Mouse (Mus musculus) limb, embryonic 13.5 days (tissue): ENCODE measurements around the gene Tnfaip8l2. TPM values are rescaled to one million over a fixed set of nuclear protein-coding genes. Genes with fewer than 3 reads are reported as not detected.

Experiments
- ATAC-seq: fragments of 200-750 bp; cut with Nextera tagmentation; 2 replicates; pipeline ENCODE4 v1.8.0; 2017; ENCODE audit warnings: low read depth, moderate number of reproducible peaks, moderate TSS enrichment; ENCODE audit not compliant: low FRiP score
- H3K27ac ChIP-seq: fragments of 300-500 bp; sonication (generic); 2 replicates; pipeline ENCODE4 v1.5.1; 2015; ENCODE audit warnings: inconsistent platforms, mild to moderate bottlenecking, moderate library complexity
- H3K27me3 ChIP-seq: fragments of 300-500 bp; sonication (generic); 2 replicates; pipeline ENCODE4 v1.6.1; 2015; ENCODE audit warnings: mild to moderate bottlenecking, inconsistent platforms
- H3K36me3 ChIP-seq: fragments of 300-500 bp; sonication (generic); 2 replicates; pipeline ENCODE4 v1.6.1; 2015; ENCODE audit warnings: inconsistent platforms, mild to moderate bottlenecking, moderate library complexity
- H3K4me1 ChIP-seq: fragments of 300-500 bp; sonication (generic); 2 replicates; pipeline ENCODE4 v1.6.1; 2015; ENCODE audit warnings: inconsistent platforms
- H3K4me2 ChIP-seq: fragments of 300-500 bp; sonication (generic); replicated peaks from 2 replicates; pipeline ENCODE4 v1.6.1; 2015; ENCODE audit warnings: inconsistent platforms, mild to moderate bottlenecking, moderate library complexity
- H3K4me3 ChIP-seq: fragments of 300-500 bp; sonication (generic); 2 replicates; pipeline ENCODE4 v1.5.1; 2015; ENCODE audit warnings: moderate library complexity, mild to moderate bottlenecking, inconsistent platforms
- H3K9ac ChIP-seq: fragments of 300-500 bp; sonication (generic); 2 replicates; pipeline ENCODE4 v1.6.1; 2015; ENCODE audit warnings: mild to moderate bottlenecking, inconsistent platforms
- H3K9me3 ChIP-seq: fragments of 300-500 bp; sonication (generic); 2 replicates; pipeline ENCODE4 v1.6.1; 2016; ENCODE audit warnings: inconsistent platforms
- WGBS: fragments of 180-500 bp; shearing (Covaris S2); methylation state at CpG from one replicate; pipeline ENCODE4 v1.1.7; 2015; 5-methylcytosine and 5-hydroxymethylcytosine counted together
- polyA plus RNA-seq: library from polyadenylated mRNA; unstranded; fragments of >200 nt; fragmentation: Nextera tagmentation; extraction: Ambion mirVana; gene quantifications from 2 replicates; pipeline ENCODE4 v1.2.1, GENCODE M21; 2015

The Tnfaip8l2 gene
- 2.6 and 3.1 TPM in 2 replicates for polyA plus RNA-seq

DNA sequence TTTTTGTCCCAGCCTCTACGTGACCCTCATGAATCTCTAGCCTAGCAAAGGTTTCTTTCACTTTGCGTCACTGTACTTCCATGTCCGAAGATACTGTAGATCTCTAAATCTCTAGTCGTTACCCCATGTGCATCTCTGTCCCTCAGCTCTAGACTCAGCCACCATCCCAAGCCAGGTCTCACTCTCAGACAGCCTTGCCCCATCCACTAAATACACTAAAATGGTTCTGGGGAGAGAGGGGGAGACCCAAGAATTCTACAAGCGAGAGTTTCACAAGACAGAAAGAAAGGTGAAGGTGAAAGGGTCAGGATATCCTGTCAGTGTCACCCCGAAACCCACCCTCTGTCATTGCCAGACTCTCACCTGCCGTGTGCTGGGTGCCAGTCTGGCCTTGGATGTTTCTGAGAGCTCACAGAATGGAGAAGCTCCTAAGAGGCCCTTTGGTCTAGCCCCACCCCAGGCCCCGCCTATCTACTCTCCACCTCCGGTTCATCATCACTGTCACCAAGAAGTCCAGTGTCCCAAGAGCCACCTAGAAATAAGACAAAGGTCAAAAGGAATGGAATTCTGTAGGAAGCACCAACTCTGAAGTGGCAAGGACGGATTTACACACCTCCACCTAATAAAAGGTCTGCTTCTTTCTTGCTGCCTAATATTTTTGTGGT is at the start of gene Tnfaip8l2:
Tnfaip8l2 (minus strand) TSS at position 409 of the 665 bp plus-strand sequence.
- Histone ChIP-seq H3K4me3 (no peak within 1 kb of the TSS), H3K4me1 (no peaks in the 10 kb centered on the region), H3K27ac (no peak within 1 kb of the TSS), H3K27me3 (no peaks in the 10 kb centered on the region), H3K36me3 (peaks cover 31% of the 10 kb centered on the region), H3K4me2 (no peak within 1 kb of the TSS), H3K9me3 (no peaks in the 10 kb centered on the region), H3K9ac (no peak within 1 kb of the TSS)
- no peak for ATAC-seq
- WGBS: 85% methylated on average over 10 of the region's 10 CpGs

- ATAC-seq: no peak
- Histone ChIP-seq H3K27ac (no peak overlapping the region), H3K4me2 (no peak overlapping the region), H3K27me3 (no peaks in the 10 kb centered on the region), H3K4me1 (no peaks in the 10 kb centered on the region), H3K36me3 (peaks cover 85% of the 10 kb centered on the region), H3K9me3 (no peaks in the 10 kb centered on the region), H3K4me3 (no peak overlapping the region), H3K9ac (no peak overlapping the region)
- WGBS: 86% methylated on average over 6 of the region's 6 CpGs
Measured at GRCm38 (mm10) chr3:95186888-95187287, 44.7 kb upstream of the Tnfaip8l2 start.

DNA sequence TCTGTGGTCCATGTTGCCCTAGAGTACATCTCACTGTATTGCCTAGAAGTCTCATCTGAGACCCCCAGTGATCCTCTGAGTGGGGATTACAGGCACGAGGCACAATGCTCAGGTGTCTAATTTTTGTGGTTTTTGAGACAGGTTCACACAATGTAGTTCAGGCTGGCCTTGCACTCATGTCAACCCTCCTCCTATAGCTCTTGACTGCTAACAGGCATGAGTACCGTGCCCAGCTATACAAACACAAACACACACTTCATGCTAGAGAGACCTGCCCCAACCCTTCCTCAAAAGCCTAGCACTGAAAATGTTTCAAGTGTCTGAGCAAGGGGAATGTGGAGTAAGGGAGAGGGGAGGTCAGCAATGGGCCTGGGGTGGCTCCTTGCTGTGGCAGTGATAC is 43.9 kb upstream of the Tnfaip8l2 start:
- H3K9ac ChIP-seq: no peak overlapping the region
- no peak overlapping the region for H3K27ac ChIP-seq
- no peak overlapping the region for H3K4me2 ChIP-seq
- H3K4me3 ChIP-seq: no peak overlapping the region
- H3K36me3 ChIP-seq: peaks cover 83% of the 10 kb centered on the region
- H3K4me1 ChIP-seq: no peaks in the 10 kb centered on the region
- ATAC-seq: no peak
- no peaks in the 10 kb centered on the region for H3K27me3 ChIP-seq
- no peaks in the 10 kb centered on the region for H3K9me3 ChIP-seq
- 96% methylated on average over 2 of the region's 2 CpGs for WGBS

DNA sequence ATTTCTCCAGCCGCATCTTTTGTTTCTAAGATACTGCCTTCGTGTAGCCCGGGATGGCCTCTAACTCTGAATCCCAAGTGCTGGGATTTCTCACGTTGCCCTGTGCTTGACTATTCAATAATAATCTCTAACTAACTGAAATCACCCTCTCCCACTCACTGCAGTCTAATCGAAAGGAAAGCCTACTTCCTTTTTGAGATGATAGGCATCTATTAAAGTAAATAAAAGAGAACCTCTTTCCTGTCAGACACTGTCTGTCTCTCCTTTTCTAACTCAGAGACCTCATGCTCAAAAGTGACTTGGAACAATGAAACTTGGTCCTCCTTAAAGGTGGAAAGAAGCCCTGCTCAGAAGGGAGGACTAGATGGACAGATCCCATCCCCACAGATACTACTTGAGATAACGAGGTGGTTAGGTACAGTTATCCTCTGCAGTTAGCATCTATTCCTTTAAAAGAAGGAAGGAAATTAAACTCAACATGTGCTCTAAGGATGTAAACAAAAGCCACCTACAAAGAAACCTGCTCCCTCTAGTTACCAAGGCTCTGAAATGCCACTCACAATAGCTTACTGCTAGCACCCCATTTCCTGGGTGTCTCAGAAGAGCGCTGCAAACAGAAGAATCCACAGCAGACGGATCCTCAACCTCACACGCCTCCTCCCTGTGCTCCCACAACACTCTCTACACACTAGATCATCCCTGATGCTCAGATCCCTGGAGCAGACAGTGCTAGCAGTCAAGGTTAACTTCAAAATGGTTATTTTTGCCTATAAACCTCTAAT is 42.8 kb upstream of the Tnfaip8l2 start:
- Histone ChIP-seq H3K9me3 (no peaks in the 10 kb centered on the region), H3K4me1 (no peaks in the 10 kb centered on the region), H3K27ac (no peak overlapping the region), H3K9ac (no peak overlapping the region), H3K4me3 (no peak overlapping the region), H3K27me3 (no peaks in the 10 kb centered on the region), H3K36me3 (peaks cover 77% of the 10 kb centered on the region), H3K4me2 (no peak overlapping the region)
- ATAC-seq: no peak
- 90% methylated on average over 9 of the region's 9 CpGs for WGBS

DNA sequence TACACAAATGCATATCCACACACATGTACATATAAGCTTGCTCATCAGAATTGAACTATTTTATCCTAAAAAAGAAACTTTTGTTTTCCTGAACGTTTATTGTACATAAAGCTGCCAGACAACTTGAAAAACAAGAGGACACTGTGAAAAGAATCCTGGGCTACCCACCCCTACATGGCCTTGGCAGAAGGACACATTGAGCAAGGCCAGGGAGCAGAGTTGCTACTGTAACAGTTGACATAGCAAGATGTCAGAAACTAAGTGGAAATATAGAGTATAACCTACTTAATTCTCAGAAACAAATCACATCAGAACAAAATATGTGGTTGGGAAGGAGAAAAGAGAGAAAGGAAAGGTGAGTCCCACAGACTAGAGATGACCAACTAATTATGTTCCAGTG is 39.7 kb upstream of the Tnfaip8l2 start:
- WGBS: 74% methylated on average over 1 of the region's 1 CpGs
- Histone ChIP-seq H3K9me3 (no peaks in the 10 kb centered on the region), H3K9ac (no peak overlapping the region), H3K27me3 (no peaks in the 10 kb centered on the region), H3K4me2 (no peak overlapping the region), H3K27ac (no peak overlapping the region), H3K36me3 (peaks cover 46% of the 10 kb centered on the region), H3K4me1 (no peaks in the 10 kb centered on the region), H3K4me3 (no peak overlapping the region)
- no peak for ATAC-seq

DNA sequence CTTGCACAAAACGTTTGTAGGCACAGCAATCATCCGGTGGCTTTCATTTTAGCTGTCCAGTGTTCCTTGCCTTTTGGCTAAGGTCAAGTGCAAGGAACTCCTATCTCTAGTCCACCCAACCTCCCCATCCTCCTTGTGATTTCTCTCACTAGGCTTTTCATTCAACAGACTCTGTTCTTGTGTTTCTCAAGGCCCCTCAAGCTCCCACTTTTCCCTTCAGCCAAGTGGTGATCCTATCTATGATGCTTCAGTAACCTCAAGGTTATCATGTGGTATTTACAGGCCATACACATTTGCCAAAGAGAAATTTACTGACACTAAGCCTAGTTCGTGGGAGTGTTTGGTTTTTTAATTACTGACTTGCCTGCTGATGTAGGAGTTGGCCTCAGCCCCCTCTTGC is 37.7 kb upstream of the Tnfaip8l2 start:
- H3K4me3 ChIP-seq: no peak overlapping the region

DNA sequence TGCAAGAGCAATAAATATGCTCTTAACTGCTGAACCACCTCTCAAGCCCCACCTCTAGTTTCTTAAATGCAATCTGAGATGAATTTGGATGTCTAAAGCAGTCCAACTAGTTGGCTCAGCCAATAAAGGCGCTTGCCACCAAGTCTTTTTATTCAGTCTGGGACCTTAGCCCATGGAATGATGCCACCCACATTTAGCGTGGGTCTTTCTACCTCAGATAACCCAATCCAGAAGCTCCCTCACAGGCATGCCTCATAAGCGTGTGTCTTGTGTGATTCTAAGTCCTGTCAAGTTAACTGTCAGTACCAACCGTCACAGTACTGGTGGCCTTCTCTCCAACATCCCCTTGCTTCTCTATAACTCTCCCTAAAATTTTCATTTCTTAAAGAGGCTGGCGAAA is 36.8 kb upstream of the Tnfaip8l2 start:
- ATAC-seq: no peak
- H3K27me3 ChIP-seq: peaks cover 3% of the 10 kb centered on the region; the same call in 1 of the 2 replicates
- H3K4me1 ChIP-seq: peaks cover 2% of the 10 kb centered on the region; the same call in 1 of the 2 replicates
- no peak overlapping the region for H3K27ac ChIP-seq
- 82% methylated on average over 5 of the region's 5 CpGs for WGBS
- no peaks in the 10 kb centered on the region for H3K9me3 ChIP-seq
- H3K36me3 ChIP-seq: peaks cover 18% of the 10 kb centered on the region
- no peak overlapping the region for H3K4me3 ChIP-seq
- H3K9ac ChIP-seq: no peak overlapping the region
- no peak overlapping the region for H3K4me2 ChIP-seq

More for the DNA sequence above, 37.7 kb upstream of the Tnfaip8l2 start:
- Histone ChIP-seq H3K4me2 (no peak overlapping the region), H3K4me1 (no peaks in the 10 kb centered on the region), H3K9ac (no peak overlapping the region), H3K36me3 (peaks cover 28% of the 10 kb centered on the region), H3K27me3 (no peaks in the 10 kb centered on the region), H3K9me3 (no peaks in the 10 kb centered on the region), H3K27ac (no peak overlapping the region)
- no peak for ATAC-seq
- WGBS: 70% methylated on average over 3 of the region's 3 CpGs

GRCm38 (mm10) chr3:95177583-95177982 is 35.4 kb upstream of the Tnfaip8l2 start:
- no peak overlapping the region for H3K27ac ChIP-seq
- peak overlapping the region; percentile 39; the same call in 1 of the 2 replicates for H3K9ac ChIP-seq
- no peak overlapping the region for H3K4me3 ChIP-seq
- ATAC-seq: no peak
- H3K9me3 ChIP-seq: no peaks in the 10 kb centered on the region
- no peak overlapping the region for H3K4me2 ChIP-seq
- H3K27me3 ChIP-seq: peaks cover 16% of the 10 kb centered on the region
- peaks cover 18% of the 10 kb centered on the region for H3K36me3 ChIP-seq
- 60% methylated on average over 6 of the region's 6 CpGs for WGBS
- H3K4me1 ChIP-seq: peaks cover 15% of the 10 kb centered on the region

DNA sequence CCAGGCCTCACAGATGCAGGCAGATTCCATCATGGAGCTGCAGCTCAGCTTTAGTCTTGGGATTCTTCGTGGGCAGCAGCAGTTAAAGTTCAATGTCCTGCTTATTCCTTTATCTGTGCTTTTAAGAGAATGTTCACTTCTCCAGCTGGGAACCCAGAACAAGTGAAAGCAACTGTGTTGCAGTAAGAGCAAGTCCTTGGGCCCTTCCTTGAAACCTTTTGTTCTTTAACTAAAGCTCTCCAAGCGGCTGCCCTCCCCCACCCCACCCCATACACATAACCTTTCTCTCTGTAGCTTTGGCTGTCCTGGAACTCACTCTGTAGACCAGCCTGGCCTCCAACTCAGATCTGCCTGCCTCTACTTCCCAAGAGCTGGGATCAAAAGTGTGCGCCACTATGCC is 34.3 kb upstream of the Tnfaip8l2 start:
- Histone ChIP-seq H3K4me3 (no peak overlapping the region), H3K4me1 (peaks cover 21% of the 10 kb centered on the region), H3K9me3 (no peaks in the 10 kb centered on the region), H3K36me3 (peaks cover 24% of the 10 kb centered on the region), H3K27me3 (peaks cover 27% of the 10 kb centered on the region), H3K4me2 (no peak overlapping the region), H3K9ac (no peak overlapping the region), H3K27ac (no peak overlapping the region)
- 75% methylated on average over 3 of the region's 3 CpGs for WGBS
- no peak for ATAC-seq

DNA sequence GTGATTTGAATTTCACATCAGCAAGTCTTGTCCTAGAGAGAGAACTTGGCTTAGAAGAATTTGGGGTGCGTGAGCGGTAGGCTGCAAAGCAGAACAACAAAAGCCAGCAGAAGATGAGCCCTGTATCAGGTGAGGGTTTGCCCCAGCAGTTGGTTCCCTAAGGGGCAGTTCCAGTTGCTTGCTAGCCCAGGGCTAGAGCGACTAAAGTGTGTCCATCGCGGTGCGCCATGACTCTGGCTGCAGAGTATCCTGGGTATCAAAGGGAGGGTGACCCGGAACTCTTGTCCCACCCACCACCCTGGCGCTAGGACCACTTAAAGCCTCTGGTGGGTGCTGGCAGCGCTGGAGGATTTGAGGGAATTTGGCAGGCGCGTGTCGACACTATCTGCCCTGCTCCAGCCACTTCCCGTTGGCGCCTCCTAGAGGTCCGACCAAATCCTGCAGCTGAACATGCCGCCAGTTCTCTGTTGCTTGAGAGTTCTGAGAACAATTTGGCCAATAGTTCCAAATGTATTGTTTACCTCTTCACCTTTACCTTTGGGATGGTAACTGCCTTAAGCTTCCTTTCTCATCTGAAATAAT is 31.9 kb upstream of the Tnfaip8l2 start:
- no peak overlapping the region for H3K9ac ChIP-seq
- WGBS: 7% methylated on average over 16 of the region's 16 CpGs
- ATAC-seq: peak; percentile 55

DNA sequence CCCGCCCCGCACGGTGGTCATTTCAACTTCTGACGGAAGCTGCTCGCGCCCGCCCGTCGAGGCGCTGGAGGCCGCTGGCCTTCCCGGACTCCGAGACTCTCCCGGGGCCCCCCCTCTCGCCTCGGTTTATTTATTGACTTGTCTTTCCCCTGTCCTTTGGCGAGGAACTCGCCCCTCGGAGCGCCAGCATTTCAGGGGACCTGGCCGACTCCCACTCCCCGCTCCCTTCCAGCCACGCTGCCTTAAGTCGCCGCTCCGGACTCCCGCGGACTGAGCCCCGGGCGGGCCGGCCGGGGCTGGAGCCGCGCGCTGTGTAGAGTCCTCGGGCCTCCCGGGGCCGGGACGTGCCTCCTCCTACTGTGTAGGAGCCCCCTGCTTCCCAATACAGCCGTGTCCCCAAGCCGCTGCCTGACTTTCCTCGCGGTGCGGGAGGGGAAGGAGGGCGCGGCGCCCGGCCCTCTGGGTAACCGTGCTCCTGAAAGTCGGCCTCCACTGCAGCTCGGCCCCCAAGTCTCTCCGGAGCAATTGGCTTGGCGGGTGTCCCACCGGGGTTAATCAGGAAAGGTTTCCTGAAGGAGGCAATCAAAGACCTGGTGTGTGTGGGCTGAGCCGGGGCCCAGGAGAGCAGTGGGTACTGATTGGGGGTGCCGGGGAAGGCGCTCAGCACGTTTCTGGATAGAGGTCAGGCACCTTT is 31.2 kb upstream of the Tnfaip8l2 start:
- H3K9ac ChIP-seq: peak overlapping the region; percentile 61
- H3K27me3 ChIP-seq: peaks cover 53% of the 10 kb centered on the region
- no peaks in the 10 kb centered on the region for H3K9me3 ChIP-seq
- WGBS: 10% methylated on average over 57 of the region's 58 CpGs
- no peak for ATAC-seq
- peak overlapping the region; percentile 55 for H3K4me2 ChIP-seq
- H3K4me1 ChIP-seq: peaks cover 21% of the 10 kb centered on the region
- peaks cover 55% of the 10 kb centered on the region for H3K36me3 ChIP-seq
- peak overlapping the region; percentile 33 for H3K4me3 ChIP-seq
- H3K27ac ChIP-seq: no peak overlapping the region

More for the DNA sequence above, 31.9 kb upstream of the Tnfaip8l2 start:
- Histone ChIP-seq H3K4me2 (peak overlapping the region; percentile 55), H3K27me3 (peaks cover 51% of the 10 kb centered on the region), H3K9me3 (no peaks in the 10 kb centered on the region), H3K4me3 (peak overlapping the region; percentile 5; the same call in 1 of the 2 replicates), H3K36me3 (peaks cover 48% of the 10 kb centered on the region), H3K4me1 (peaks cover 21% of the 10 kb centered on the region), H3K27ac (no peak overlapping the region)
